ENCODE assay signal across 12 mouse cellular contexts in genomic region chr5:4066476-4067115, GRCm38 (mm10). TPM values are rescaled to one million over a fixed set of nuclear protein-coding genes. Genes with fewer than 3 reads are reported as not detected.
A peak's percentile ranks its signal among the peaks of the same experiment; 100 is the strongest.
DNase-seq lines count a peak whose midpoint lies in the region; ATAC-seq and TF ChIP-seq lines count a peak whose summit lies in the region.
"Had no signal": no experiment of that assay in that cellular context is flagged by ENCODE, and none has a peak within 500 bp of the region (broad histone marks: within the 10 kb centered on the region; RNA-seq: fewer than 3 reads in every experiment).

No protein-coding gene starts in this region.

- H3K27me3 ChIP-seq in heart, embryonic 15.5 days = no peaks in the 10 kb centered on the region
- no peaks in the 10 kb centered on the region for H3K27me3 ChIP-seq in liver, embryonic 13.5 days
- H3K27me3 ChIP-seq in forebrain, postnatal 0 days (ENCODE audit: insufficient read depth, low read length) = no peaks in the 10 kb centered on the region
- H3K27me3 ChIP-seq: embryonic facial prominence, embryonic 13.5 days had no signal

- intact Hi-C loops in left cerebral cortex, postnatal 10 days (cut with DNase I) = loop anchor here (10.0 kb wide), 1 partner anchor 92 kb away; no protein-coding TSS in a partner anchor

- 89% methylated on average over 18 of the region's 18 CpGs for WGBS in heart, embryonic 15.5 days
- WGBS in liver, embryonic 13.5 days (ENCODE audit: insufficient replicate concordance) = 79% methylated on average over 18 of the region's 18 CpGs
- WGBS in forebrain, postnatal 0 days = 93% methylated on average over 18 of the region's 18 CpGs

- H3K27ac ChIP-seq in heart, embryonic 15.5 days = peak overlapping the region; percentile 20
- no peak overlapping the region for H3K27ac ChIP-seq in liver, embryonic 13.5 days
- H3K27ac ChIP-seq in forebrain, postnatal 0 days (ENCODE audit: low read depth, low read length) = no peak overlapping the region
- H3K27ac ChIP-seq: embryonic facial prominence, embryonic 13.5 days had no signal

- no peaks in the 10 kb centered on the region for H3K9me3 ChIP-seq in heart, embryonic 15.5 days (replicated peaks)
- H3K9me3 ChIP-seq in liver, embryonic 13.5 days (replicated peaks) = no peaks in the 10 kb centered on the region
- no peaks in the 10 kb centered on the region for H3K9me3 ChIP-seq in forebrain, postnatal 0 days (ENCODE audit: low read length)
- H3K9me3 ChIP-seq: embryonic facial prominence, embryonic 13.5 days had no signal

- DNase-seq in heart, adult 11 months = no peak
- no peak for DNase-seq in liver, embryonic 13.5 days
- DNase-seq in liver (no peak), R1 (ENCODE audit: low read depth, low spot score) (peak; percentile 31)
- DNase-seq in forebrain, postnatal 0 days = no peak
- DNase-seq in left cerebral cortex, postnatal 10 days (ENCODE audit: extremely low spot score in 1 of 2, low spot score in 2 of 2) = no peak
- DNase-seq in layer of hippocampus, adult 18-20 months (ENCODE audit: low spot score in 2 of 2) = no peak
- DNase-seq: adrenal gland, adult 8-10 months; cerebellum, postnatal 14 days; thymus, adult 18-20 months had no signal

- ATAC-seq in heart, embryonic 15.5 days (replicated peaks; ENCODE audit: insufficient number of reproducible peaks, insufficient read depth, low FRiP score, low read depth) = no peak
- ATAC-seq in liver, embryonic 13.5 days (ENCODE audit: low read depth) = 0 out of 2 replicates have a peak, but pooled peaks have one; percentile 43
- peak; percentile 42; the same call in 1 of the 2 replicates for ATAC-seq in forebrain, postnatal 0 days

- H3K4me2 ChIP-seq in heart, embryonic 15.5 days = no peak overlapping the region
- no peak overlapping the region for H3K4me2 ChIP-seq in liver, embryonic 13.5 days
- H3K4me2 ChIP-seq in forebrain, postnatal 0 days (ENCODE audit: low read depth) = no peak overlapping the region
- H3K4me2 ChIP-seq: embryonic facial prominence, embryonic 13.5 days had no signal

- no peak overlapping the region for H3K9ac ChIP-seq in heart, embryonic 15.5 days
- H3K9ac ChIP-seq in liver, embryonic 13.5 days = no peak overlapping the region
- H3K9ac ChIP-seq in forebrain, postnatal 0 days = no peak overlapping the region
- H3K9ac ChIP-seq: embryonic facial prominence, embryonic 13.5 days had no signal

- H3K4me1 ChIP-seq in heart, embryonic 15.5 days (replicated peaks) = peaks cover 5% of the 10 kb centered on the region
- no peaks in the 10 kb centered on the region for H3K4me1 ChIP-seq in liver, embryonic 13.5 days (replicated peaks)
- no peaks in the 10 kb centered on the region for H3K4me1 ChIP-seq in forebrain, postnatal 0 days (ENCODE audit: insufficient read depth)
- H3K4me1 ChIP-seq: embryonic facial prominence, embryonic 13.5 days had no signal

- no peak for TF ChIP-seq CTCF in forebrain, postnatal 0 days (IDR thresholded peaks at IDR 0.05; ENCODE audit: low read depth)

- H3K36me3 ChIP-seq in heart, embryonic 15.5 days = peaks cover 69% of the 10 kb centered on the region
- H3K36me3 ChIP-seq in liver, embryonic 13.5 days = peaks cover 58% of the 10 kb centered on the region
- peaks cover 86% of the 10 kb centered on the region for H3K36me3 ChIP-seq in forebrain, postnatal 0 days (ENCODE audit: insufficient read depth)

- H3K4me3 ChIP-seq in heart, embryonic 15.5 days = no peak overlapping the region
- no peak overlapping the region for H3K4me3 ChIP-seq in liver, embryonic 13.5 days (replicated peaks)
- H3K4me3 ChIP-seq in forebrain, postnatal 0 days (ENCODE audit: low read depth, low read length) = no peak overlapping the region
- H3K4me3 ChIP-seq: embryonic facial prominence, embryonic 13.5 days had no signal

RNA-seq across cellular contexts. Expression of gene Cyp51, which starts 38.0 kb away (rescaled TPM):
- 21.7 and 31.3 TPM in 2 replicates for polyA plus RNA-seq in heart, embryonic 15.5 days (2015; fragmentation: Nextera tagmentation; extraction: Ambion mirVana)
- polyA plus RNA-seq in liver, embryonic 13.5 days (2015; fragmentation: Nextera tagmentation; extraction: Ambion mirVana) = 46.9 and 60.3 TPM in 2 replicates
- total RNA-seq in forebrain, postnatal 0 days (2014; rRNA removed) = 291 and 369 TPM in 2 replicates
- polyA plus RNA-seq in forebrain, postnatal 0 days (2015; fragmentation: Nextera tagmentation; extraction: Ambion mirVana) = 95.4 and 107 TPM in 2 replicates
- 10 to 100 TPM; 76.0 to 87.4 TPM for total RNA-seq in left cerebral cortex, postnatal 10 days (2021)
- total RNA-seq in layer of hippocampus, adult 18-20 months (2021) = 10 to 100 TPM; 41.8 to 42.0 TPM
